Mouse (Mus musculus): ENCODE results near the gene Plppr3.

DNA sequence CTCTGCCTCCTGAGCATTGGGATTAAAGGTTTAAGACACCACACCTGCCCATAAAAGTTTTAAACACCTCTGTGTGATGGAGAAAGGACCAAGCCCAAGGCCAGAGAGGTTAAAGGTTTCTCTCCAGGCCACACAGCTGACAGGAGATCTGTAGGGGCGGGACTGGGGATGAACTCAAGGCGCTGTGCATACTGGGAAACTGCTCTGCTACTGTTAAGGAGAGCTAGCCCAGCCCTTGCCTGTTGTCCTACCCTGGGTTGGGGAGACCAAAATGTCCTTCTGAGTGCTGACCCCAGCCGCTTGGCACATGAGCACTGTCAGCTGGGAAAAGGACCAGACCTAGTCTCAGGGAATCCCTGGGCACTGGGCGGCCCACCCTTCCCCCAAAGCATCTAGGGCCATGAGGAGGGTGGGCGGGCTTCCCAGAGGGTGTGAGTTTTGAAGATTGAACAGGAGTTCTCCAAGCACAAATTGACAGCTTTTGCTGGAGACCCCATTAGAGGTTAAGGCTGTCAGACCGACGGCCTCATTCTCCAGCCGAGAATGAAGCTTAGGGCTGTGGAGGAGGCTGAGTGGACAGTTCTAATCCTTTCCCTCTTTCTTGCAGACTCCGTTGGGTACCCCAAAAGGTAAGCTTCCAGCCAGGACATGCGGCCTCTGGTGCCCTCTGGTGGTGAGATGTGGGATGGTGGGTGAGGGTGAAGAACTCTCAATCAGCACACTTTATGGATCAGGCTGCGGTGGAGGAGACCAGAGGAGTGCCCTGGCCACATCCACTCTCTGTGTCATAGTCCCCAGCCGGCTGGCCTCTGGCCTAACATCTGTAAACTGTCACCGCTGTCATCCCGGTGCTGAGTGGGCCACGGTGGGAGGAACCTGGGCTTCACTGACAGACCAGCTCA, 62.4 kb downstream of the Plppr3 start:
- peak; percentile 88 for TF ChIP-seq CTCF (IDR thresholded peaks at IDR 0.05; ENCODE audit: control insufficient read depth, insufficient read depth, insufficient read length)
- TF ChIP-seq USF1 (IDR thresholded peaks at IDR 0.05; ENCODE audit: low read depth) = no peak
- TF ChIP-seq MYOD1 (IDR thresholded peaks at IDR 0.05; ENCODE audit: control insufficient read depth, insufficient read length, low read depth) = no peak
- no peak for TF ChIP-seq MAX (IDR thresholded peaks at IDR 0.05)

All from C2C12 (cell line).